In genomic region chr4:131771384-131771783, GRCm38 (mm10) we compare ENCODE assay signal across 12 mouse cellular contexts.
DNase-seq lines count a peak whose midpoint lies in the region; ATAC-seq lines count a peak whose summit lies in the region.
"Had no signal": no experiment of that assay in that cellular context is flagged by ENCODE, and none has a peak within 500 bp of the region (broad histone marks: within the 10 kb centered on the region; RNA-seq: fewer than 3 reads in every experiment).

No protein-coding gene starts in this region.

- no peaks in the 10 kb centered on the region; the same call in 1 of the 2 replicates for H3K27me3 ChIP-seq in heart, embryonic 11.5 days (ENCODE audit: control insufficient read depth, insufficient read depth, low read length)
- no peaks in the 10 kb centered on the region for H3K27me3 ChIP-seq in neural tube, embryonic 15.5 days (replicated peaks)
- H3K27me3 ChIP-seq: embryonic facial prominence, embryonic 12.5 days; hindbrain, embryonic 13.5 days had no signal

- no peaks in the 10 kb centered on the region for H3K9me3 ChIP-seq in heart, embryonic 11.5 days (replicated peaks; ENCODE audit: control insufficient read depth, low read length)
- H3K9me3 ChIP-seq in neural tube, embryonic 15.5 days (replicated peaks), result no peaks in the 10 kb centered on the region
- H3K9me3 ChIP-seq: embryonic facial prominence, embryonic 12.5 days; hindbrain, embryonic 13.5 days had no signal

- H3K4me1 ChIP-seq in heart, embryonic 11.5 days (ENCODE audit: control insufficient read depth, insufficient read depth, low read length), result no peaks in the 10 kb centered on the region
- 0 out of 2 replicates have a peak, but pooled peaks cover 2% of the 10 kb centered on the region for H3K4me1 ChIP-seq in neural tube, embryonic 15.5 days
- H3K4me1 ChIP-seq: embryonic facial prominence, embryonic 12.5 days; hindbrain, embryonic 13.5 days had no signal

- intact Hi-C loops in heart, postnatal 10 days (cut with DNase I), result no loop called here

- H3K36me3 ChIP-seq in heart, embryonic 11.5 days (ENCODE audit: control insufficient read depth, insufficient read depth, low read length), result no peaks in the 10 kb centered on the region
- H3K36me3 ChIP-seq in neural tube, embryonic 15.5 days, result no peaks in the 10 kb centered on the region
- H3K36me3 ChIP-seq: hindbrain, embryonic 13.5 days had no signal

- H3K4me2 ChIP-seq in heart, embryonic 11.5 days, result no peak overlapping the region
- H3K4me2 ChIP-seq in neural tube, embryonic 15.5 days, result no peak overlapping the region
- H3K4me2 ChIP-seq: embryonic facial prominence, embryonic 12.5 days; hindbrain, embryonic 13.5 days had no signal

- no peak overlapping the region for H3K27ac ChIP-seq in heart, embryonic 11.5 days (ENCODE audit: low read depth, low read length)
- no peak overlapping the region for H3K27ac ChIP-seq in neural tube, embryonic 15.5 days (replicated peaks)
- H3K27ac ChIP-seq: embryonic facial prominence, embryonic 12.5 days; hindbrain, embryonic 13.5 days had no signal

- WGBS in heart, embryonic 11.5 days (ENCODE audit: insufficient replicate concordance), result 74% methylated on average over 11 of the region's 11 CpGs
- WGBS in neural tube, embryonic 15.5 days, result 80% methylated on average over 11 of the region's 11 CpGs

- DNase-seq in adrenal gland, adult (ENCODE audit: inconsistent age in 2 of 2, low spot score in 1 of 2), result peak; percentile 36 to 54
- DNase-seq in adrenal gland, postnatal 4 days (ENCODE audit: low spot score in 2 of 2), result no peak
- peak; percentile 37 to 47 for DNase-seq in heart, postnatal 10 days
- DNase-seq in neural tube, embryonic 10.5 days (ENCODE audit: extremely low spot score, low spot score), result no peak
- DNase-seq in lung, postnatal 25 days (ENCODE audit: low spot score), result peak; percentile 63
- DNase-seq: spleen, adult 18-20 months; thymus, adult 2 months had no signal

- H3K9ac ChIP-seq in heart, embryonic 11.5 days (ENCODE audit: low read depth, low read length), result no peak overlapping the region
- H3K9ac ChIP-seq in neural tube, embryonic 15.5 days (replicated peaks), result no peak overlapping the region
- H3K9ac ChIP-seq: embryonic facial prominence, embryonic 12.5 days; hindbrain, embryonic 13.5 days had no signal

- H3K4me3 ChIP-seq in heart, embryonic 11.5 days (ENCODE audit: low read depth, low read length), result no peak overlapping the region
- H3K4me3 ChIP-seq in neural tube, embryonic 15.5 days (replicated peaks), result no peak overlapping the region
- H3K4me3 ChIP-seq: embryonic facial prominence, embryonic 12.5 days; hindbrain, embryonic 13.5 days had no signal

- no peak for ATAC-seq in heart, embryonic 11.5 days (replicated peaks; ENCODE audit: insufficient number of reproducible peaks, low FRiP score, low TSS enrichment)
- ATAC-seq in neural tube, embryonic 15.5 days (ENCODE audit: low FRiP score), result peak; percentile 31; the same call in 1 of the 2 replicates
- no peak for ATAC-seq in inflammation-experienced regulatory T-cells, adult 6 months

Comparison
In these comparisons a context has a peak if more than half of its experiments do, and no peak if none do; other contexts are left out.
1. DNase-seq: peak in adrenal gland, adult (2 of 2), heart, postnatal 10 days (2 of 2) and lung, postnatal 25 days (single experiment); none in adrenal gland, postnatal 4 days (0 of 2) and neural tube, embryonic 10.5 days (single experiment).